ENCODE assay signal across 10 mouse cellular contexts in the genomic region with DNA sequence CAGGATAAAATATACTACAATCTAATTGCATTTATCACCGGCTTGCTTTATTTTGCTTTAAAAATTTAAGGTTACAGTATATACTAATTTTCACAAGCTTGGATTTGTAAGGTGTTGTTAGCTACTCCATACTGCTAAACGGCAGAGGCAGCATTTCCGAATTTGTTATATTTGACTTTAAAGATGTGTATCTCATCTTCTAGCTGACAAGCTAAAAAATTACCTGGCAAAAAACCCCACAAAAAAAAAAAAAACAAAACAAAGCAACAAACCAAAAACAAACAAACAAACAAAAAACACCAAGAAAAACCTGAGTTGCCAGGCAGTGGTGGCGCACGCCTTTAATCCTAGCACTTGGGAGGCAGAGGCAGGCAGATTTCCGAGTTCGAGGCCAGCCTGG. TPM values are rescaled to one million over a fixed set of nuclear protein-coding genes. Genes with fewer than 3 reads are reported as not detected.
DNase-seq lines count a peak whose midpoint lies in the region; ATAC-seq and TF ChIP-seq lines count a peak whose summit lies in the region.
"Had no signal": no experiment of that assay in that cellular context is flagged by ENCODE, and none has a peak within 500 bp of the region (broad histone marks: within the 10 kb centered on the region; RNA-seq: fewer than 3 reads in every experiment).

No protein-coding gene starts in this region.

- no peak for DNase-seq in kidney, postnatal 10 days
- DNase-seq in G1E (ENCODE audit: low spot score): no peak
- no peak for DNase-seq in frontal cortex, adult 2 months (ENCODE audit: extremely low spot score in 1 of 2, low spot score in 1 of 2)
- DNase-seq in retina, embryonic 14.5 days (ENCODE audit: low spot score): no peak
- DNase-seq: cerebellum, adult 11-12 months; right cerebral cortex, postnatal 14 days had no signal

- WGBS in kidney, embryonic 14.5 days: 92% methylated on average over 7 of the region's 7 CpGs
- WGBS in embryonic facial prominence, embryonic 13.5 days: 94% methylated on average over 7 of the region's 7 CpGs
- WGBS in liver, embryonic 15.5 days (ENCODE audit: insufficient replicate concordance): 74% methylated on average over 7 of the region's 7 CpGs

- no peak for TF ChIP-seq CTCF in G1E (IDR thresholded peaks at IDR 0.05; ENCODE audit: low read depth, low read length)

- H3K9me3 ChIP-seq in kidney, embryonic 14.5 days (ENCODE audit: control insufficient read depth, low read length): no peaks in the 10 kb centered on the region
- H3K9me3 ChIP-seq in G1E (replicated peaks): no peaks in the 10 kb centered on the region
- H3K9me3 ChIP-seq in embryonic facial prominence, embryonic 13.5 days: no peaks in the 10 kb centered on the region
- no peaks in the 10 kb centered on the region for H3K9me3 ChIP-seq in liver, embryonic 15.5 days (replicated peaks)
- H3K9me3 ChIP-seq: megakaryocyte, embryonic 14.5 days had no signal

- no peak for ATAC-seq in kidney, embryonic 14.5 days (ENCODE audit: low FRiP score, low TSS enrichment)
- ATAC-seq in G1E (ENCODE audit: extremely low read depth, insufficient number of reproducible peaks, low FRiP score, poor library complexity, severe bottlenecking): no peak
- ATAC-seq in embryonic facial prominence, embryonic 13.5 days (ENCODE audit: insufficient number of reproducible peaks, insufficient read depth, low FRiP score, low TSS enrichment, low read depth): no peak
- ATAC-seq in liver, embryonic 15.5 days (ENCODE audit: insufficient read depth): no peak

- no peaks in the 10 kb centered on the region for H3K27me3 ChIP-seq in kidney, embryonic 14.5 days (ENCODE audit: control insufficient read depth, insufficient read depth, low read length)
- H3K27me3 ChIP-seq in G1E (ENCODE audit: insufficient read depth, low read length): no peaks in the 10 kb centered on the region
- no peaks in the 10 kb centered on the region for H3K27me3 ChIP-seq in embryonic facial prominence, embryonic 13.5 days
- H3K27me3 ChIP-seq in liver, embryonic 15.5 days: no peaks in the 10 kb centered on the region
- H3K27me3 ChIP-seq: megakaryocyte, embryonic 14.5 days had no signal

- H3K4me2 ChIP-seq in kidney, embryonic 14.5 days (replicated peaks; ENCODE audit: low read depth, low read length): peak overlapping the region; percentile 73
- H3K4me2 ChIP-seq in embryonic facial prominence, embryonic 13.5 days: peak overlapping the region; percentile 65
- peak overlapping the region; percentile 88 for H3K4me2 ChIP-seq in liver, embryonic 15.5 days

- peak overlapping the region; percentile 79; the same call in 1 of the 2 replicates for H3K4me3 ChIP-seq in kidney, embryonic 14.5 days (ENCODE audit: low read length)
- peak overlapping the region; percentile 27; the same call in 1 of the 2 replicates for H3K4me3 ChIP-seq in G1E (ENCODE audit: low read depth, low read length)
- peak overlapping the region; percentile 73 for H3K4me3 ChIP-seq in embryonic facial prominence, embryonic 13.5 days
- peak overlapping the region; percentile 79 for H3K4me3 ChIP-seq in liver, embryonic 15.5 days (replicated peaks)

- H3K36me3 ChIP-seq in kidney, embryonic 14.5 days (ENCODE audit: control insufficient read depth, insufficient read depth, low read length): peaks cover 64% of the 10 kb centered on the region
- peaks cover 67% of the 10 kb centered on the region for H3K36me3 ChIP-seq in G1E (replicated peaks)
- H3K36me3 ChIP-seq in embryonic facial prominence, embryonic 13.5 days: peaks cover 60% of the 10 kb centered on the region
- peaks cover 72% of the 10 kb centered on the region for H3K36me3 ChIP-seq in liver, embryonic 15.5 days (replicated peaks)

- no peak overlapping the region for H3K27ac ChIP-seq in kidney, embryonic 14.5 days (ENCODE audit: low read depth, low read length)
- no peak overlapping the region for H3K27ac ChIP-seq in embryonic facial prominence, embryonic 13.5 days
- H3K27ac ChIP-seq in liver, embryonic 15.5 days (replicated peaks): no peak overlapping the region

- no peak overlapping the region; the same call in 1 of the 2 replicates for H3K9ac ChIP-seq in kidney, embryonic 14.5 days (ENCODE audit: low read depth, low read length)
- no peak overlapping the region; the same call in 1 of the 2 replicates for H3K9ac ChIP-seq in embryonic facial prominence, embryonic 13.5 days
- H3K9ac ChIP-seq in liver, embryonic 15.5 days: no peak overlapping the region

- H3K4me1 ChIP-seq in kidney, embryonic 14.5 days (ENCODE audit: control insufficient read depth, insufficient read depth, low read length): no peaks in the 10 kb centered on the region; the same call in 1 of the 2 replicates
- H3K4me1 ChIP-seq in G1E (ENCODE audit: insufficient read depth, low read depth, low read length): peaks cover 29% of the 10 kb centered on the region
- peaks cover 12% of the 10 kb centered on the region for H3K4me1 ChIP-seq in embryonic facial prominence, embryonic 13.5 days
- peaks cover 42% of the 10 kb centered on the region for H3K4me1 ChIP-seq in liver, embryonic 15.5 days (replicated peaks)

RNA-seq across cellular contexts. Expression of gene Polg2, which starts 1.2 kb away (rescaled TPM):
- 12.6 and 13.3 TPM in 2 replicates for polyA plus RNA-seq in kidney, embryonic 14.5 days (2014; fragmentation: Nextera tagmentation; extraction: Ambion mirVana)
- 9.6 and 10.3 TPM in 2 replicates for total RNA-seq in G1E (2014; fragmentation: Nextera tagmentation)
- total RNA-seq in G1E (2017): 6.9 and 8.5 TPM in 2 replicates
- polyA plus RNA-seq in G1E (2012): 2.0 and 2.7 TPM in 2 replicates
- polyA plus RNA-seq in embryonic facial prominence, embryonic 13.5 days (2015; fragmentation: Nextera tagmentation; extraction: Ambion mirVana): 14.1 and 14.7 TPM in 2 replicates
- 3.8 and 4.7 TPM in 2 replicates for polyA plus RNA-seq in liver, embryonic 15.5 days (2015; fragmentation: Nextera tagmentation; extraction: Ambion mirVana)
- 5.6 and 5.9 TPM in 2 replicates for polyA plus RNA-seq in frontal cortex, adult 2 months (2012; rRNA removed)

RNA-seq across cellular contexts. Expression of gene Ddx5, which starts 10.9 kb away (rescaled TPM):
- polyA plus RNA-seq in kidney, embryonic 14.5 days (2014; fragmentation: Nextera tagmentation; extraction: Ambion mirVana): 369 and 392 TPM in 2 replicates
- total RNA-seq in G1E (2014; fragmentation: Nextera tagmentation): 765 and 864 TPM in 2 replicates
- 782 and 866 TPM in 2 replicates for total RNA-seq in G1E (2017)
- 2,578 and 3,923 TPM in 2 replicates for polyA plus RNA-seq in G1E (2012)
- 345 and 370 TPM in 2 replicates for polyA plus RNA-seq in embryonic facial prominence, embryonic 13.5 days (2015; fragmentation: Nextera tagmentation; extraction: Ambion mirVana)
- 114 and 115 TPM in 2 replicates for polyA plus RNA-seq in liver, embryonic 15.5 days (2015; fragmentation: Nextera tagmentation; extraction: Ambion mirVana)
- polyA plus RNA-seq in frontal cortex, adult 2 months (2012; rRNA removed): 601 and 664 TPM in 2 replicates

RNA-seq across cellular contexts. Expression of gene Cep95, which starts 10.9 kb away (rescaled TPM):
- 18.8 and 21.3 TPM in 2 replicates for polyA plus RNA-seq in kidney, embryonic 14.5 days (2014; fragmentation: Nextera tagmentation; extraction: Ambion mirVana)
- total RNA-seq in G1E (2014; fragmentation: Nextera tagmentation) (37.1 and 39.8 TPM in 2 replicates), G1E (2017) (19.3 and 23.8 TPM in 2 replicates)
- polyA plus RNA-seq in G1E (2012): 2.0 and 3.1 TPM in 2 replicates
- polyA plus RNA-seq in embryonic facial prominence, embryonic 13.5 days (2015; fragmentation: Nextera tagmentation; extraction: Ambion mirVana): 28.2 and 30.5 TPM in 2 replicates
- polyA plus RNA-seq in liver, embryonic 15.5 days (2015; fragmentation: Nextera tagmentation; extraction: Ambion mirVana): 7.8 and 9.1 TPM in 2 replicates
- 22.3 and 23.1 TPM in 2 replicates for polyA plus RNA-seq in frontal cortex, adult 2 months (2012; rRNA removed)

RNA-seq across cellular contexts. Expression of gene Milr1, which starts 27.1 kb away (rescaled TPM):
- polyA plus RNA-seq in kidney, embryonic 14.5 days (2014; fragmentation: Nextera tagmentation; extraction: Ambion mirVana): 1.0 and 1.1 TPM in 2 replicates
- total RNA-seq in G1E (2014; fragmentation: Nextera tagmentation): not detected in 2 replicates
- 0.33 and 0.87 TPM in 2 replicates for total RNA-seq in G1E (2017)
- polyA plus RNA-seq in G1E (2012): 0.05 TPM in 1 of 2 replicates, not detected in the other
- polyA plus RNA-seq in embryonic facial prominence, embryonic 13.5 days (2015; fragmentation: Nextera tagmentation; extraction: Ambion mirVana): 1.9 and 2.3 TPM in 2 replicates
- polyA plus RNA-seq in liver, embryonic 15.5 days (2015; fragmentation: Nextera tagmentation; extraction: Ambion mirVana): 2.8 and 3.2 TPM in 2 replicates
- 0.15 and 0.78 TPM in 2 replicates for polyA plus RNA-seq in frontal cortex, adult 2 months (2012; rRNA removed)

RNA-seq across cellular contexts. Expression of gene Pecam1, which starts 27.7 kb away (rescaled TPM):
- 36.2 and 46.8 TPM in 2 replicates for polyA plus RNA-seq in kidney, embryonic 14.5 days (2014; fragmentation: Nextera tagmentation; extraction: Ambion mirVana)
- total RNA-seq in G1E (2014; fragmentation: Nextera tagmentation) (0.24 TPM in 1 of 2 replicates, not detected in the other), G1E (2017) (0.70 and 0.93 TPM in 2 replicates)
- not detected in 2 replicates for polyA plus RNA-seq in G1E (2012)
- 29.0 and 33.7 TPM in 2 replicates for polyA plus RNA-seq in embryonic facial prominence, embryonic 13.5 days (2015; fragmentation: Nextera tagmentation; extraction: Ambion mirVana)
- 7.0 and 7.8 TPM in 2 replicates for polyA plus RNA-seq in liver, embryonic 15.5 days (2015; fragmentation: Nextera tagmentation; extraction: Ambion mirVana)
- polyA plus RNA-seq in frontal cortex, adult 2 months (2012; rRNA removed): 17.0 and 20.1 TPM in 2 replicates

Comparison
In these comparisons a context has a peak if more than half of its experiments do, and no peak if none do; other contexts are left out.
1. H3K4me3 ChIP-seq: peak in every context shown above with its lines; median percentile 79 in kidney, embryonic 14.5 days; 79 in liver, embryonic 15.5 days; 73 in embryonic facial prominence, embryonic 13.5 days; 27 in G1E.